Mouse (Mus musculus) cerebellum, adult 2 months (tissue): ENCODE measurements around the gene Copg1. TPM values are rescaled to one million over a fixed set of nuclear protein-coding genes. Genes with fewer than 3 reads are reported as not detected.

Experiments
- DNase-seq, 2 experiments: peaks; one replicate each; pipeline ENCODE4 v3.0.0; 2021
- H3K27ac ChIP-seq: fragments of 200-500 bp; 2 replicates; pipeline ENCODE4 v1.5.1; 2012; ENCODE audit warnings: low read length, control low read depth, inconsistent platforms; ENCODE audit not compliant: insufficient read depth
- H3K27me3 ChIP-seq: fragments of 200-500 bp; 2 replicates; pipeline ENCODE4 v1.6.1; 2012; ENCODE audit warnings: inconsistent platforms, mild to moderate bottlenecking, low read length, moderate library complexity; ENCODE audit not compliant: control insufficient read depth, insufficient read depth
- H3K4me1 ChIP-seq: fragments of 200-500 bp; 2 replicates; pipeline ENCODE4 v1.6.1; 2011; ENCODE audit warnings: low read length; ENCODE audit not compliant: control insufficient read depth, insufficient read depth
- H3K4me3 ChIP-seq: fragments of 200-500 bp; replicated peaks from 2 replicates; pipeline ENCODE3; 2011; ENCODE audit warnings: mild to moderate bottlenecking, low read depth, low read length, control low read depth; ENCODE audit not compliant: insufficient read depth
- CTCF ChIP-seq: fragments of 200-500 bp; IDR thresholded peaks from 2 replicates; pipeline ENCODE4 v1.5.1; 2011; ENCODE audit warnings: low read depth, mild to moderate bottlenecking, control low read depth, low read length, moderate library complexity, borderline replicate concordance; ENCODE audit not compliant: insufficient read depth
- POLR2A ChIP-seq: fragments of 200-500 bp; IDR thresholded peaks from 2 replicates; pipeline ENCODE4 v1.6.1; 2011; ENCODE audit warnings: low read length, control low read depth, borderline replicate concordance; ENCODE audit not compliant: insufficient read depth
- WGBS: fragments of 180-500 bp; shearing (Covaris S2); methylation state at CpG from one replicate; pipeline ENCODE4 v1.1.7; 2018; 5-methylcytosine and 5-hydroxymethylcytosine counted together
- polyA plus RNA-seq: library from polyadenylated mRNA; depleted of rRNA; stranded (reverse); fragments of >200 nt; gene quantifications from 2 replicates; pipeline ENCODE4 v1.2.3, GENCODE M21; 2012

Copg1 gene
- polyA plus RNA-seq, 1 experiment = 265 TPM

- DNase-seq = no peak
- H3K4me1 ChIP-seq = no peaks in the 10 kb centered on the region; the same call in 1 of the 2 replicates
- no peak overlapping the region for H3K4me3 ChIP-seq
- no peak overlapping the region for H3K27ac ChIP-seq
- no peaks in the 10 kb centered on the region for H3K27me3 ChIP-seq
- 38% methylated on average over 9 of the region's 9 CpGs for WGBS
- TF ChIP-seq POLR2A = no peak
- no peak for TF ChIP-seq CTCF
Measured at GRCm38 (mm10) chr6:87868871-87869506, 18.6 kb upstream of the Copg1 start.

GRCm38 (mm10) chr6:87870440-87870839 lies 17.2 kb upstream of the Copg1 start:
- H3K27ac ChIP-seq = no peak overlapping the region
- no peaks in the 10 kb centered on the region for H3K27me3 ChIP-seq
- 81% methylated on average over 1 of the region's 1 CpGs for WGBS
- TF ChIP-seq POLR2A = no peak
- no peak for TF ChIP-seq CTCF
- no peaks in the 10 kb centered on the region; the same call in 1 of the 2 replicates for H3K4me1 ChIP-seq
- no peak overlapping the region for H3K4me3 ChIP-seq
- no peak for DNase-seq

- TF ChIP-seq CTCF = no peak
- TF ChIP-seq POLR2A = no peak
- Histone ChIP-seq H3K4me3 (no peak overlapping the region), H3K27ac (no peak overlapping the region), H3K4me1 (no peaks in the 10 kb centered on the region; the same call in 1 of the 2 replicates), H3K27me3 (no peaks in the 10 kb centered on the region)
- DNase-seq = no peak
- 90% methylated on average over 7 of the region's 7 CpGs for WGBS
Measured at GRCm38 (mm10) chr6:87871240-87871639, 16.4 kb upstream of the Copg1 start.

- DNase-seq = no peak
- 4% methylated on average over 1 of the region's 1 CpGs for WGBS
- Histone ChIP-seq H3K27ac (no peak overlapping the region), H3K27me3 (no peaks in the 10 kb centered on the region), H3K4me3 (no peak overlapping the region), H3K4me1 (no peaks in the 10 kb centered on the region; the same call in 1 of the 2 replicates)
- TF ChIP-seq POLR2A = no peak
- TF ChIP-seq CTCF = no peak
Measured at GRCm38 (mm10) chr6:87873104-87873503, 14.5 kb upstream of the Copg1 start.

GRCm38 (mm10) chr6:87873963-87874362 lies 13.7 kb upstream of the Copg1 start:
- no peak overlapping the region for H3K27ac ChIP-seq
- WGBS = 90% methylated on average over 2 of the region's 2 CpGs
- H3K4me3 ChIP-seq = no peak overlapping the region
- no peaks in the 10 kb centered on the region for H3K27me3 ChIP-seq
- DNase-seq = no peak
- TF ChIP-seq POLR2A = no peak
- no peak for TF ChIP-seq CTCF
- H3K4me1 ChIP-seq = no peaks in the 10 kb centered on the region

- WGBS = 69% methylated on average over 1 of the region's 1 CpGs
- no peak for DNase-seq
- H3K4me3 ChIP-seq = no peak overlapping the region
- TF ChIP-seq CTCF (no peak), POLR2A (no peak)
- no peaks in the 10 kb centered on the region for H3K4me1 ChIP-seq
- no peaks in the 10 kb centered on the region for H3K27me3 ChIP-seq
- H3K27ac ChIP-seq = no peak overlapping the region
Measured at GRCm38 (mm10) chr6:87875083-87875482, 12.5 kb upstream of the Copg1 start.

DNA sequence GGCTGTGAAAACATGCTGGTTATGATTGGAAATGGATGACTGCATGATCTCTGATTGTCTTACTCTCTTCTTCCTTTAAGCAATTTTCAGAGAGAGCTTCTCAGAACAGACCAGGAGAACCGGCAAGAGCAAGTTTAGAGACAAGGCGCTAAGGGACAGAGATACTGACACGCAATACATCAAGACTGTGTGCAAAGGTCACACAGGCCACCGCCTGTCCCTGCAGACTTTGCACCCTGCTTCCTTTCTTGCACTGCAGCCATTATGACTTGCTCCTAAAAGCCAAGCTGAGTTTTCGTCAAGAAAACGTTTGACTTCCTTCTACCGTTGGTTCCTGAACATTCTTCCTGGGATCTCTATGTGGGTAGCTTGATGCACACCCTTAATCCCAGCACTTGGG lies 12.1 kb upstream of the Copg1 start:
- no peak for DNase-seq
- Histone ChIP-seq H3K27ac (no peak overlapping the region), H3K4me3 (no peak overlapping the region), H3K4me1 (no peaks in the 10 kb centered on the region), H3K27me3 (no peaks in the 10 kb centered on the region)
- WGBS = 94% methylated on average over 7 of the region's 7 CpGs
- TF ChIP-seq POLR2A (no peak), CTCF (no peak)

GRCm38 (mm10) chr6:87876068-87876643 lies 11.5 kb upstream of the Copg1 start:
- TF ChIP-seq CTCF (no peak), POLR2A (no peak)

More at GRCm38 (mm10) chr6:87876068-87876643, 11.5 kb upstream of the Copg1 start:
- 77% methylated on average over 13 of the region's 13 CpGs for WGBS
- H3K4me3 ChIP-seq = no peak overlapping the region
- H3K27me3 ChIP-seq = no peaks in the 10 kb centered on the region
- DNase-seq = no peak
- H3K27ac ChIP-seq = no peak overlapping the region
- no peaks in the 10 kb centered on the region for H3K4me1 ChIP-seq
